Mouse (Mus musculus) C2C12 (cell line): ENCODE results near the gene Nmb. TPM values are rescaled to one million over a fixed set of nuclear protein-coding genes. Genes with fewer than 3 reads are reported as not detected.
"Not testable (repeated sequence)": the region's sequence is repeated elsewhere in the genome, so short reads cannot be mapped to it uniquely, and the experiment has no call there.

ENCODE experiments used
- H3K27me3 ChIP-seq: one replicate; pipeline ENCODE4 v1.6.1; 2011; ENCODE audit not compliant: control insufficient read depth, insufficient read depth, insufficient read length
- H3K36me3 ChIP-seq: one replicate; pipeline ENCODE4 v1.6.1; 2011; ENCODE audit not compliant: control insufficient read depth, insufficient read depth
- H3K4me3 ChIP-seq: one replicate; pipeline ENCODE4 v1.5.1; 2011; ENCODE audit warnings: mild to moderate bottlenecking, control low read depth; ENCODE audit not compliant: poor library complexity, insufficient read depth, severe bottlenecking
- H3K79me2 ChIP-seq: one replicate; pipeline ENCODE4 v1.6.1; 2011; ENCODE audit not compliant: control insufficient read depth, insufficient read depth
- H3K79me3 ChIP-seq: one replicate; pipeline ENCODE4 v1.6.1; 2011; ENCODE audit warnings: low read depth, control low read depth
- H3ac ChIP-seq: one replicate; pipeline ENCODE3; 2011; ENCODE audit warnings: low read depth; ENCODE audit not compliant: control insufficient read depth, insufficient read length
- CEBPB ChIP-seq: IDR thresholded peaks from one replicate; pipeline ENCODE4 v1.6.1; 2011; ENCODE audit warnings: low read depth, mild to moderate bottlenecking, control low read depth, moderate library complexity
- CTCF ChIP-seq: IDR thresholded peaks from one replicate; pipeline ENCODE4 v1.5.1; 2011; ENCODE audit not compliant: control insufficient read depth, insufficient read depth, insufficient read length
- FOSL1 ChIP-seq: IDR thresholded peaks from one replicate; pipeline ENCODE4 v1.8.0; 2011; ENCODE audit warnings: mild to moderate bottlenecking, low read length; ENCODE audit not compliant: poor library complexity, insufficient read depth, severe bottlenecking
- MAX ChIP-seq: IDR thresholded peaks from one replicate; pipeline ENCODE4 v1.6.1; 2011; ENCODE audit warnings: mild to moderate bottlenecking, control low read depth
- MYOD1 ChIP-seq: IDR thresholded peaks from one replicate; pipeline ENCODE4 v1.6.1; 2011; ENCODE audit warnings: low read depth; ENCODE audit not compliant: control insufficient read depth, insufficient read length
- MYOG ChIP-seq: IDR thresholded peaks from one replicate; pipeline ENCODE4 v1.6.1; 2011; ENCODE audit not compliant: control insufficient read depth, insufficient read length; ENCODE audit errors: extremely low read depth
- USF1 ChIP-seq: IDR thresholded peaks from one replicate; pipeline ENCODE4 v1.6.1; 2011; ENCODE audit warnings: low read depth, mild to moderate bottlenecking, control low read depth, moderate library complexity
- polyA plus RNA-seq: library from polyadenylated mRNA; unstranded; fragments of >200 nt; fragmentation: generic; extraction: Trizol; gene quantifications from one replicate; pipeline ENCODE4 v1.2.1, GENCODE M21; 2012; ENCODE audit warnings: missing spikeins

Gene Nmb
- polyA plus RNA-seq, 1 experiment = 1.9 TPM

DNA sequence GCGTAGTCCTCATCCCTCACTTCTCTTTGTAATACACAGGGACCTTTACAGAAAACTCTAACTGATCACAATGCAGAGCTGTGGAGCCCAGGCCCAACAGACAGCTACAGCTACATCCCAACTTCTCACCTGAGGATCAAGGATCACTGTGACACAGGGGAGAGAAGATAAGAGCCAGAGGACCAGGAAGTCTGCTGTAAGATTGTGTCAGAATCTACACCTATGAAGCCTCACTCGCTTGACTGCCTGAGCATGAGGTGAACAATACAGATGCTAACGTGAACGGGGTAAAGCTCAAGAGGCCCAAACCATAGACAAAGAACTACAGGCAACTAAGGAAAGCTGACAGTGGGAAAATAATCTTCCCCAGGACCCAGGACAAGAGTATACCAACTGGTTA, 34.9 kb upstream of the Nmb start:
- Histone ChIP-seq H3K79me2 (peaks cover 77% of the 10 kb centered on the region), H3K36me3 (peaks cover 16% of the 10 kb centered on the region), H3ac (no peak overlapping the region), H3K79me3 (peaks cover 73% of the 10 kb centered on the region), H3K4me3 (no peak overlapping the region), H3K27me3 (no peaks in the 10 kb centered on the region)
- TF ChIP-seq MYOG (no peak), MYOD1 (no peak), FOSL1 (no peak), USF1 (no peak), MAX (no peak), CEBPB (no peak), CTCF (no peak)

DNA sequence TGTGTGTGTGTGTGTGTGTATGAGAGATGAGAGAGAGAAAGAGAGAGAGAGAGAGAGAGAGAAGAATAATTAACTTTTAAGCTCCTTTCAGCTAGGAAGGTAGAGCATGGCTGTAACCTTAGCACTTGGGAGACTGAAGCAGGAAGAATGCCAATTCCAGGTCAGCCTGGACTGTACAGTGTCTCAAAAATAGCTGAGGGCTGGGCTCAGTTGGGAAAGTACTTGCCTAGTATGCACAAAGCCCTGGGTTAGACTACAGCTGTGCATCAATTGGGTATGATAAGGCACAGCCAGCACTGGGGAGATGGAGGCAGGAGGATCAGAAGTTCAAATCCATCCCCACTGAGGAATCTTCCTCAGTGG, 32.4 kb upstream of the Nmb start:
- Histone ChIP-seq H3K36me3 (peaks cover 21% of the 10 kb centered on the region), H3K79me3 (peaks cover 53% of the 10 kb centered on the region), H3K79me2 (peaks cover 72% of the 10 kb centered on the region)
- not testable (repeated sequence) for H3ac ChIP-seq, H3K27me3 ChIP-seq, H3K4me3 ChIP-seq

DNA sequence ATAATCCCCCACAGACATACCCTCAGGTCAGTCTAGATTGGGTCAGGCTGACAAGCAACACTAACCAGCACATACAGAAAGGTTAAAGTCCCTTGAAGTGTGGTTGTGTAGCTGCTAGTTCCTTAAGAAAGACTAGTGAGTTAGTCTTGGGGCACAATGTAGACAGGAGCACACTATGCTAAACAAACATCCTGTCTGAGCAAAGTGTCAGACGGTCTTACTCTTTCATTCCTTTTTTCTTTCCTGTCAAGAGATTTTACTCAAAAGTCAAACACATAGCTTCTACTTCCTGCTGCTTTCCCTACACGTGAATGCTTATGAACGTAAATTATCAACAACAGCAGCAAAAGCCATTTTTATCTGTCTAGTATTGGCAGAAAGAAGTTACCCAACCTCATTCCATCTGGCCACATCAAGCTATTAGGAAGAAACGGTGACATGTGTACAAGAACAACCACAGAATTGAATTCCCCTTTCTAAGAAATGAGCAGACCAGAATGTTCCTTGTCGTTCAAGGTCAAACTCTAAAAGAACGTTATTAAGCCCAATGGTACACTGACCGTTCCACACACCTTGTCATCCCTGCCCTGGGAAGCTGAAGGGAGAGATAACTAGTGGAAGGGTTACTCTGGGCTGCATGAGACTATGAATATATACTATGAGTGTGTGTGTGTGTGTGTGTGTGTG, 31.9 kb upstream of the Nmb start:
- not testable (repeated sequence) for H3K27me3 ChIP-seq, H3ac ChIP-seq, H3K4me3 ChIP-seq
- Histone ChIP-seq H3K36me3 (peaks cover 21% of the 10 kb centered on the region), H3K79me3 (peaks cover 48% of the 10 kb centered on the region), H3K79me2 (peaks cover 67% of the 10 kb centered on the region)

- TF ChIP-seq FOSL1 = no peak
- no peak for TF ChIP-seq CEBPB
- TF ChIP-seq MAX = no peak
- no peak for TF ChIP-seq MYOG
- TF ChIP-seq MYOD1 = no peak
- TF ChIP-seq CTCF = no peak
- no peak for TF ChIP-seq USF1
- Histone ChIP-seq H3K4me3 (no peak overlapping the region), H3K79me2 (peaks cover 63% of the 10 kb centered on the region), H3K27me3 (no peaks in the 10 kb centered on the region), H3K36me3 (peaks cover 22% of the 10 kb centered on the region), H3ac (no peak overlapping the region), H3K79me3 (peaks cover 38% of the 10 kb centered on the region)
These were observed 31.0 kb upstream of the Nmb start for GRCm38 (mm10) chr7:80935834-80936233.

- Histone ChIP-seq H3K4me3 (no peak overlapping the region), H3K36me3 (peaks cover 17% of the 10 kb centered on the region), H3K79me2 (peaks cover 54% of the 10 kb centered on the region), H3ac (no peak overlapping the region), H3K27me3 (no peaks in the 10 kb centered on the region), H3K79me3 (peaks cover 14% of the 10 kb centered on the region)
- TF ChIP-seq FOSL1 (no peak), MYOD1 (no peak), USF1 (no peak), MAX (no peak), CEBPB (no peak), MYOG (no peak), CTCF (no peak)
These were observed 27.9 kb upstream of the Nmb start for GRCm38 (mm10) chr7:80932777-80933176.

- Histone ChIP-seq H3K4me3 (no peak overlapping the region), H3K36me3 (peaks cover 17% of the 10 kb centered on the region), H3K79me2 (peaks cover 51% of the 10 kb centered on the region), H3ac (no peak overlapping the region), H3K79me3 (peaks cover 11% of the 10 kb centered on the region), H3K27me3 (no peaks in the 10 kb centered on the region)
- TF ChIP-seq FOSL1 (no peak), USF1 (no peak), MYOD1 (no peak), MYOG (no peak), CEBPB (no peak), MAX (no peak), CTCF (no peak)
These were observed 26.8 kb upstream of the Nmb start for GRCm38 (mm10) chr7:80931618-80932207.
